ENCODE assay signal across 8 mouse cellular contexts in genomic region chr2:128125635-128126470, GRCm38 (mm10). TPM values are rescaled to one million over a fixed set of nuclear protein-coding genes. Genes with fewer than 3 reads are reported as not detected.
DNase-seq lines count a peak whose midpoint lies in the region; ATAC-seq and TF ChIP-seq lines count a peak whose summit lies in the region.

TSS of gene Bcl2l11 (plus strand) at chr2:128126038.

- H3K4me1 ChIP-seq in E14TG2a.4 (replicated peaks; ENCODE audit: low read depth, low read length): peaks cover 47% of the 10 kb centered on the region
- peaks cover 47% of the 10 kb centered on the region for H3K4me1 ChIP-seq in forebrain, embryonic 13.5 days
- peaks cover 36% of the 10 kb centered on the region for H3K4me1 ChIP-seq in heart, postnatal 0 days (ENCODE audit: control insufficient read depth, insufficient read depth)
- peaks cover 56% of the 10 kb centered on the region for H3K4me1 ChIP-seq in liver, embryonic 15.5 days (replicated peaks)
- peaks cover 27% of the 10 kb centered on the region; the same call in 1 of the 2 replicates for H3K4me1 ChIP-seq in neural tube, embryonic 11.5 days (ENCODE audit: control insufficient read depth, insufficient read depth, low read length)
- peaks cover 31% of the 10 kb centered on the region for H3K4me1 ChIP-seq in stomach, embryonic 16.5 days (ENCODE audit: control insufficient read depth, insufficient read depth, low read length)

- H3K36me3 ChIP-seq in E14TG2a.4 (ENCODE audit: insufficient read depth, low read length): peaks cover 24% of the 10 kb centered on the region
- H3K36me3 ChIP-seq in forebrain, embryonic 13.5 days (ENCODE audit: poor library complexity, severe bottlenecking): 0 out of 2 replicates have a peak, but pooled peaks cover under 1% of the 10 kb centered on the region
- peaks cover 16% of the 10 kb centered on the region for H3K36me3 ChIP-seq in heart, postnatal 0 days (replicated peaks; ENCODE audit: control insufficient read depth, insufficient read depth, low read length)
- H3K36me3 ChIP-seq in liver, embryonic 15.5 days (replicated peaks): peaks cover 17% of the 10 kb centered on the region; the same call in 1 of the 2 replicates
- peaks cover 2% of the 10 kb centered on the region for H3K36me3 ChIP-seq in neural tube, embryonic 11.5 days (ENCODE audit: control insufficient read depth, insufficient read depth, low read length)
- no peaks in the 10 kb centered on the region for H3K36me3 ChIP-seq in stomach, embryonic 16.5 days (ENCODE audit: control insufficient read depth, insufficient read depth, low read length)

- whole genome bisulfite sequencing in forebrain, embryonic 13.5 days: 1% methylated on average over 71 of the region's 76 CpGs
- 0% methylated on average over 71 of the region's 76 CpGs for WGBS in heart, postnatal 0 days
- under 1% methylated on average over 76 of the region's 76 CpGs for WGBS in liver, embryonic 15.5 days (ENCODE audit: insufficient replicate concordance)
- under 1% methylated on average over 69 of the region's 76 CpGs for WGBS in neural tube, embryonic 11.5 days
- under 1% methylated on average over 75 of the region's 76 CpGs for WGBS in stomach, embryonic 16.5 days

- no peak for TF ChIP-seq CTCF in E14TG2a.4 (conservative IDR thresholded peaks at IDR 0.05; ENCODE audit: low read length)
- TF ChIP-seq CTCF in heart, postnatal 0 days (IDR thresholded peaks at IDR 0.05; ENCODE audit: low read depth): peak; percentile 61

- H3K4me3 ChIP-seq in E14TG2a.4 (replicated peaks; ENCODE audit: low read length): peak within 1 kb of the TSS; percentile 90
- peak within 1 kb of the TSS; percentile 66 for H3K4me3 ChIP-seq in forebrain, embryonic 13.5 days
- peak within 1 kb of the TSS; percentile 67 for H3K4me3 ChIP-seq in heart, postnatal 0 days (ENCODE audit: low read depth, low read length)
- H3K4me3 ChIP-seq in liver, embryonic 15.5 days (replicated peaks): peak within 1 kb of the TSS; percentile 75
- H3K4me3 ChIP-seq in neural tube, embryonic 11.5 days (ENCODE audit: low read depth, low read length): peak within 1 kb of the TSS; percentile 71
- peak within 1 kb of the TSS; percentile 73 for H3K4me3 ChIP-seq in stomach, embryonic 16.5 days (replicated peaks; ENCODE audit: low read length)

- peaks cover 53% of the 10 kb centered on the region for H3K27me3 ChIP-seq in E14TG2a.4 (ENCODE audit: insufficient read depth, low read length)
- peaks cover 41% of the 10 kb centered on the region for H3K27me3 ChIP-seq in forebrain, embryonic 13.5 days
- H3K27me3 ChIP-seq in heart, postnatal 0 days (ENCODE audit: control insufficient read depth, insufficient read depth, low read length): 0 out of 2 replicates have a peak, but pooled peaks cover 9% of the 10 kb centered on the region
- peaks cover 70% of the 10 kb centered on the region for H3K27me3 ChIP-seq in liver, embryonic 15.5 days
- peaks cover 28% of the 10 kb centered on the region for H3K27me3 ChIP-seq in neural tube, embryonic 11.5 days (ENCODE audit: control insufficient read depth, insufficient read depth, low read length)
- peaks cover 12% of the 10 kb centered on the region for H3K27me3 ChIP-seq in stomach, embryonic 16.5 days (ENCODE audit: control insufficient read depth, insufficient read depth, low read length)

- H3K9ac ChIP-seq in forebrain, embryonic 13.5 days: peak within 1 kb of the TSS; percentile 79
- peak within 1 kb of the TSS; percentile 62 for H3K9ac ChIP-seq in heart, postnatal 0 days (replicated peaks; ENCODE audit: low read depth, low read length)
- peak within 1 kb of the TSS; percentile 72 for H3K9ac ChIP-seq in liver, embryonic 15.5 days
- peak within 1 kb of the TSS; percentile 85 for H3K9ac ChIP-seq in neural tube, embryonic 11.5 days (ENCODE audit: low read length)
- H3K9ac ChIP-seq in stomach, embryonic 16.5 days (ENCODE audit: low read length): peak within 1 kb of the TSS; percentile 81

- peak within 1 kb of the TSS; percentile 54 for H3K27ac ChIP-seq in forebrain, embryonic 13.5 days
- peak within 1 kb of the TSS; percentile 95 for H3K27ac ChIP-seq in heart, postnatal 0 days (ENCODE audit: low read depth)
- H3K27ac ChIP-seq in liver, embryonic 15.5 days (replicated peaks): peak within 1 kb of the TSS; percentile 79
- H3K27ac ChIP-seq in neural tube, embryonic 11.5 days (ENCODE audit: low read depth, low read length): peak within 1 kb of the TSS; percentile 63; the same call in 1 of the 2 replicates
- peak within 1 kb of the TSS; percentile 93 for H3K27ac ChIP-seq in stomach, embryonic 16.5 days (ENCODE audit: low read length)

- DNase-seq in heart, postnatal 0 days (ENCODE audit: low spot score): peak; percentile 94
- peak; percentile 98 to 99 for DNase-seq in kidney, postnatal 4 days
- peak; percentile 97 for DNase-seq in neural tube, embryonic 11.5 days (ENCODE audit: low spot score)

- H3K9me3 ChIP-seq in E14TG2a.4 (ENCODE audit: low read length): no peaks in the 10 kb centered on the region
- H3K9me3 ChIP-seq in forebrain, embryonic 13.5 days (replicated peaks): no peaks in the 10 kb centered on the region
- no peaks in the 10 kb centered on the region for H3K9me3 ChIP-seq in heart, postnatal 0 days (replicated peaks; ENCODE audit: control insufficient read depth, low read length)
- H3K9me3 ChIP-seq in liver, embryonic 15.5 days (replicated peaks): no peaks in the 10 kb centered on the region
- no peaks in the 10 kb centered on the region for H3K9me3 ChIP-seq in neural tube, embryonic 11.5 days (ENCODE audit: control insufficient read depth, low read length)
- no peaks in the 10 kb centered on the region for H3K9me3 ChIP-seq in stomach, embryonic 16.5 days (replicated peaks; ENCODE audit: control insufficient read depth, low read length)

- H3K4me2 ChIP-seq in forebrain, embryonic 13.5 days: peak within 1 kb of the TSS; percentile 99
- H3K4me2 ChIP-seq in heart, postnatal 0 days (ENCODE audit: low read depth, low read length): peak within 1 kb of the TSS; percentile 89
- peak within 1 kb of the TSS; percentile 98 for H3K4me2 ChIP-seq in liver, embryonic 15.5 days
- peak within 1 kb of the TSS; percentile 99 for H3K4me2 ChIP-seq in neural tube, embryonic 11.5 days (ENCODE audit: low read depth)
- H3K4me2 ChIP-seq in stomach, embryonic 16.5 days (ENCODE audit: low read depth, low read length): peak within 1 kb of the TSS; percentile 98

- TF ChIP-seq EP300 in heart, postnatal 0 days (IDR thresholded peaks at IDR 0.05; ENCODE audit: low read depth): peak; percentile 93

- peak; percentile 27 for ATAC-seq in cerebellum, adult (ENCODE audit: insufficient number of reproducible peaks, low FRiP score, low TSS enrichment)
- peak; percentile 81 for ATAC-seq in forebrain, embryonic 13.5 days
- peak; percentile 82 for ATAC-seq in heart, postnatal 0 days (ENCODE audit: insufficient read depth, low read depth)
- ATAC-seq in liver, embryonic 15.5 days (ENCODE audit: insufficient read depth): peak; percentile 66
- ATAC-seq in neural tube, embryonic 11.5 days (ENCODE audit: insufficient read depth, low FRiP score, low TSS enrichment): peak; percentile 81
- ATAC-seq in stomach, embryonic 16.5 days (ENCODE audit: insufficient read depth, low FRiP score): peak; percentile 87

RNA-seq across cellular contexts. Expression of gene Bcl2l11, which starts in this region (rescaled TPM):
- polyA plus RNA-seq in forebrain, embryonic 13.5 days (2015; fragmentation: Nextera tagmentation; extraction: Ambion mirVana): 11.0 and 12.1 TPM in 2 replicates
- 26.1 and 26.6 TPM in 2 replicates for total RNA-seq in heart, postnatal 0 days (2014; rRNA removed; ENCODE audit: low replicate concordance)
- polyA plus RNA-seq in heart, postnatal 0 days (2015; fragmentation: Nextera tagmentation; extraction: Ambion mirVana): 18.2 and 22.4 TPM in 2 replicates
- 4.9 and 6.1 TPM in 2 replicates for polyA plus RNA-seq in liver, embryonic 15.5 days (2015; fragmentation: Nextera tagmentation; extraction: Ambion mirVana)
- polyA plus RNA-seq in neural tube, embryonic 11.5 days (2014; fragmentation: Nextera tagmentation; extraction: Ambion mirVana): 17.3 and 19.5 TPM in 2 replicates
- polyA plus RNA-seq in stomach, embryonic 16.5 days (2015; fragmentation: Nextera tagmentation; extraction: Ambion mirVana): 14.1 and 14.3 TPM in 2 replicates

Comparison
In these comparisons a context has a peak if more than half of its experiments do, and no peak if none do; other contexts are left out.
1. Peak in every context shown above with its lines: DNase-seq, ATAC-seq, H3K4me3 ChIP-seq and H3K27ac ChIP-seq.
2. ATAC-seq: peak in every context shown above with its lines; median percentile 87 in stomach, embryonic 16.5 days; 82 in heart, postnatal 0 days; 81 in forebrain, embryonic 13.5 days; 81 in neural tube, embryonic 11.5 days; 66 in liver, embryonic 15.5 days; 27 in cerebellum, adult.